Mouse (Mus musculus): ENCODE measurements around the gene Gm12845.

- TF ChIP-seq CTCF (IDR thresholded peaks at IDR 0.05), result no peak
- TF ChIP-seq EP300 (IDR thresholded peaks at IDR 0.05), result no peak
Observed at GRCm38 (mm10) chr4:117712314-117712713, 11.9 kb upstream of the Gm12845 start.

Data from lung, postnatal 0 days (tissue).